13 mouse cellular contexts compared by ENCODE assay signal in the genomic region with DNA sequence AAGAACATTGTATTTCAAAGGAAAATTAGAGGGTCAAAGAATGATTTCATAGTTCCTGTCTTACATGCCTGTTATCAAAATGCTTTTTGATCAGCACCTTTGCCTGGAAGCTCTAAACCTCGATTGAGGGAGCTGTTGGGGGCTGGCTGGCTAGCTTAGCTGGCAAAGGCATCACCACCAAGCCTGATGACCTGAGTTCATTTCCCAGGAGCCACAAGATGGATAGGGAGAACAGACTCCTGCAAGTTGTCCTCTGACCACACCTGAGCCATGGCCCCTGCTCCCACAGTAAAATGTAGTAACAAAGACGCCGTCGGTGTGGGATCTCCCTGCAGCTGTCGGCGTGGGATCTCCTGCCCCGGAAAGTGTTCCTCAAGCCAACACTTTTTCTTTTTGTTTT. TPM values are rescaled to one million over a fixed set of nuclear protein-coding genes. Genes with fewer than 3 reads are reported as not detected.
DNase-seq lines count a peak whose midpoint lies in the region; ATAC-seq and TF ChIP-seq lines count a peak whose summit lies in the region.
"Had no signal": no experiment of that assay in that cellular context is flagged by ENCODE, and none has a peak within 500 bp of the region (broad histone marks: within the 10 kb centered on the region; RNA-seq: fewer than 3 reads in every experiment).

No protein-coding gene starts in this region.

- DNase-seq in cerebellum, adult 2 months, result peak; percentile 11 to 20
- DNase-seq in hindbrain, embryonic 11.5 days (ENCODE audit: low spot score), result no peak
- peak; percentile 40 to 56 for DNase-seq in cerebellum, postnatal 10 days
- DNase-seq in hindbrain, postnatal 0 days (ENCODE audit: low spot score), result no peak
- no peak for DNase-seq in right cerebral cortex, postnatal 4 days
- DNase-seq: gastrocnemius, postnatal 14 days had no signal

- no peak overlapping the region for H3K4me3 ChIP-seq in cerebellum, adult 2 months (replicated peaks; ENCODE audit: insufficient read depth, low read depth, low read length)
- H3K4me3 ChIP-seq in hindbrain, embryonic 13.5 days, result no peak overlapping the region
- H3K4me3 ChIP-seq in hindbrain, embryonic 11.5 days (ENCODE audit: low read depth, low read length), result no peak overlapping the region
- H3K4me3 ChIP-seq in hindbrain, postnatal 0 days (ENCODE audit: low read length), result no peak overlapping the region
- H3K4me3 ChIP-seq: embryonic facial prominence, embryonic 10.5 days; forebrain, embryonic 13.5 days; heart, embryonic 12.5 days; hindbrain, embryonic 15.5 days had no signal

- H3K9me3 ChIP-seq in hindbrain, embryonic 13.5 days, result no peaks in the 10 kb centered on the region
- no peaks in the 10 kb centered on the region for H3K9me3 ChIP-seq in hindbrain, embryonic 11.5 days (ENCODE audit: control insufficient read depth, low read length)
- H3K9me3 ChIP-seq in hindbrain, postnatal 0 days (ENCODE audit: low read length), result no peaks in the 10 kb centered on the region
- H3K9me3 ChIP-seq: embryonic facial prominence, embryonic 10.5 days; forebrain, embryonic 13.5 days; heart, embryonic 12.5 days; hindbrain, embryonic 15.5 days had no signal

- H3K4me1 ChIP-seq in cerebellum, adult 2 months (ENCODE audit: control insufficient read depth, insufficient read depth, low read length), result peaks cover 8% of the 10 kb centered on the region
- peaks cover 17% of the 10 kb centered on the region; the same call in 1 of the 2 replicates for H3K4me1 ChIP-seq in hindbrain, embryonic 13.5 days (replicated peaks)
- no peaks in the 10 kb centered on the region for H3K4me1 ChIP-seq in hindbrain, embryonic 11.5 days (replicated peaks; ENCODE audit: control insufficient read depth, insufficient read depth, low read length)
- H3K4me1 ChIP-seq in hindbrain, postnatal 0 days (ENCODE audit: insufficient read depth, low read length), result 0 out of 2 replicates have a peak, but pooled peaks cover 2% of the 10 kb centered on the region
- H3K4me1 ChIP-seq: heart, embryonic 12.5 days; hindbrain, embryonic 15.5 days had no signal

- no peak overlapping the region for H3K9ac ChIP-seq in hindbrain, embryonic 13.5 days
- no peak overlapping the region for H3K9ac ChIP-seq in hindbrain, embryonic 11.5 days (ENCODE audit: low read depth, low read length)
- no peak overlapping the region for H3K9ac ChIP-seq in hindbrain, postnatal 0 days (replicated peaks; ENCODE audit: low read length)
- H3K9ac ChIP-seq: forebrain, embryonic 13.5 days; forebrain, postnatal 0 days; heart, embryonic 12.5 days; hindbrain, embryonic 15.5 days had no signal

- WGBS in cerebellum, adult 2 months, result 70% methylated on average over 7 of the region's 7 CpGs
- WGBS in hindbrain, embryonic 13.5 days, result 73% methylated on average over 7 of the region's 7 CpGs
- 87% methylated on average over 7 of the region's 7 CpGs for WGBS in hindbrain, embryonic 11.5 days
- 66% methylated on average over 7 of the region's 7 CpGs for WGBS in hindbrain, postnatal 0 days

- TF ChIP-seq POLR2A in cerebellum, adult 2 months (IDR thresholded peaks at IDR 0.05; ENCODE audit: borderline replicate concordance, insufficient read depth, low read length), result no peak

- no peaks in the 10 kb centered on the region for H3K36me3 ChIP-seq in hindbrain, embryonic 13.5 days
- no peaks in the 10 kb centered on the region for H3K36me3 ChIP-seq in hindbrain, embryonic 11.5 days (ENCODE audit: control insufficient read depth, insufficient read depth, low read length)
- no peaks in the 10 kb centered on the region for H3K36me3 ChIP-seq in hindbrain, postnatal 0 days (ENCODE audit: insufficient read depth, low read length)
- H3K36me3 ChIP-seq: embryonic facial prominence, embryonic 10.5 days; heart, embryonic 12.5 days; hindbrain, embryonic 15.5 days had no signal

- no peaks in the 10 kb centered on the region for H3K27me3 ChIP-seq in cerebellum, adult 2 months (ENCODE audit: control insufficient read depth, insufficient read depth, low read length)
- no peaks in the 10 kb centered on the region for H3K27me3 ChIP-seq in hindbrain, embryonic 13.5 days
- no peaks in the 10 kb centered on the region for H3K27me3 ChIP-seq in hindbrain, embryonic 11.5 days (ENCODE audit: control insufficient read depth, insufficient read depth, low read length)
- no peaks in the 10 kb centered on the region for H3K27me3 ChIP-seq in hindbrain, postnatal 0 days (ENCODE audit: insufficient read depth, low read length)
- H3K27me3 ChIP-seq: forebrain, embryonic 13.5 days; hindbrain, embryonic 15.5 days had no signal

- H3K27ac ChIP-seq in cerebellum, adult 2 months (ENCODE audit: insufficient read depth, low read length), result no peak overlapping the region
- H3K27ac ChIP-seq in hindbrain, embryonic 13.5 days, result peak overlapping the region; percentile 40; the same call in 1 of the 2 replicates
- no peak overlapping the region for H3K27ac ChIP-seq in hindbrain, embryonic 11.5 days (ENCODE audit: low read depth, low read length)
- 0 out of 2 replicates have a peak overlapping the region, but pooled peaks have one; percentile 32 for H3K27ac ChIP-seq in hindbrain, postnatal 0 days
- H3K27ac ChIP-seq: embryonic facial prominence, embryonic 10.5 days; forebrain, embryonic 13.5 days; hindbrain, embryonic 15.5 days had no signal

- no peak for ATAC-seq in cerebellum, adult (ENCODE audit: insufficient number of reproducible peaks, low FRiP score, low TSS enrichment)
- no peak for ATAC-seq in hindbrain, embryonic 13.5 days (ENCODE audit: low FRiP score)
- no peak for ATAC-seq in hindbrain, embryonic 11.5 days (ENCODE audit: low FRiP score)
- ATAC-seq in hindbrain, postnatal 0 days, result no peak

- TF ChIP-seq CTCF in cerebellum, adult 2 months (IDR thresholded peaks at IDR 0.05; ENCODE audit: borderline replicate concordance, insufficient read depth, low read depth, low read length), result no peak
- TF ChIP-seq CTCF in hindbrain, postnatal 0 days (IDR thresholded peaks at IDR 0.05; ENCODE audit: low read depth), result no peak

- no peak overlapping the region for H3K4me2 ChIP-seq in hindbrain, embryonic 13.5 days
- no peak overlapping the region for H3K4me2 ChIP-seq in hindbrain, embryonic 11.5 days (replicated peaks; ENCODE audit: low read depth, low read length)
- H3K4me2 ChIP-seq in hindbrain, postnatal 0 days (ENCODE audit: low read depth, low read length), result no peak overlapping the region
- H3K4me2 ChIP-seq: forebrain, embryonic 13.5 days; heart, embryonic 12.5 days had no signal

RNA-seq across cellular contexts. Expression of a gene that starts 32.1 kb away (rescaled TPM):
- polyA plus RNA-seq in cerebellum, adult 2 months (2012; rRNA removed), result 21.1 and 25.3 TPM in 2 replicates
- polyA plus RNA-seq in hindbrain, embryonic 13.5 days (2015; fragmentation: Nextera tagmentation; extraction: Ambion mirVana), result 20.5 and 21.7 TPM in 2 replicates
- polyA plus RNA-seq in hindbrain, embryonic 11.5 days (2014; fragmentation: Nextera tagmentation; extraction: Ambion mirVana), result 28.0 and 30.3 TPM in 2 replicates
- 20.8 and 36.3 TPM in 2 replicates for total RNA-seq in hindbrain, postnatal 0 days (2014; rRNA removed)
- polyA plus RNA-seq in hindbrain, postnatal 0 days (2015; fragmentation: Nextera tagmentation; extraction: Ambion mirVana), result 11.2 and 11.7 TPM in 2 replicates

RNA-seq across cellular contexts. Expression of a gene that starts 35.4 kb away (rescaled TPM):
- 28.3 and 31.0 TPM in 2 replicates for polyA plus RNA-seq in cerebellum, adult 2 months (2012; rRNA removed)
- polyA plus RNA-seq in hindbrain, embryonic 13.5 days (2015; fragmentation: Nextera tagmentation; extraction: Ambion mirVana), result 26.9 and 34.0 TPM in 2 replicates
- polyA plus RNA-seq in hindbrain, embryonic 11.5 days (2014; fragmentation: Nextera tagmentation; extraction: Ambion mirVana), result 31.3 and 35.7 TPM in 2 replicates
- 26.0 and 35.0 TPM in 2 replicates for total RNA-seq in hindbrain, postnatal 0 days (2014; rRNA removed)
- 14.9 and 15.8 TPM in 2 replicates for polyA plus RNA-seq in hindbrain, postnatal 0 days (2015; fragmentation: Nextera tagmentation; extraction: Ambion mirVana)

Comparison
In these comparisons a context has a peak if more than half of its experiments do, and no peak if none do; other contexts are left out.
1. H3K27ac ChIP-seq: peak in hindbrain, embryonic 13.5 days (single experiment) and hindbrain, postnatal 0 days (single experiment); none in cerebellum, adult 2 months (single experiment) and hindbrain, embryonic 11.5 days (single experiment).
2. DNase-seq: peak in cerebellum, adult 2 months (2 of 2) and cerebellum, postnatal 10 days (2 of 2); none in hindbrain, embryonic 11.5 days (single experiment), hindbrain, postnatal 0 days (single experiment) and right cerebral cortex, postnatal 4 days (single experiment).